Mouse (Mus musculus): ENCODE results near the gene Wnt10a.
A peak's percentile ranks its signal among the peaks of the same experiment; 100 is the strongest.
"Not testable (repeated sequence)": the region's sequence is repeated elsewhere in the genome, so short reads cannot be mapped to it uniquely, and the experiment has no call there.

The Wnt10a gene

GRCm38 (mm10) chr1:74814931-74815647, 23.8 kb downstream of the Wnt10a start:
- DNase-seq (ENCODE audit: low spot score in 2 of 2): no peak

GRCm38 (mm10) chr1:74815965-74816364, 24.6 kb downstream of the Wnt10a start:
- not testable (repeated sequence) for DNase-seq (ENCODE audit: low spot score in 2 of 2)

- peak; percentile 70 to 86 for DNase-seq (ENCODE audit: low spot score in 2 of 2)
Observed at GRCm38 (mm10) chr1:74816612-74817199, 25.4 kb downstream of the Wnt10a start.

- DNase-seq (ENCODE audit: low spot score in 2 of 2): no peak
Observed at GRCm38 (mm10) chr1:74817219-74817618, 25.9 kb downstream of the Wnt10a start.

- DNase-seq (ENCODE audit: low spot score in 2 of 2): no peak
Observed at GRCm38 (mm10) chr1:74818509-74818908, 27.2 kb downstream of the Wnt10a start.

- not testable (repeated sequence) for DNase-seq (ENCODE audit: low spot score in 2 of 2)
Observed at GRCm38 (mm10) chr1:74823598-74823997, 32.3 kb downstream of the Wnt10a start.

GRCm38 (mm10) chr1:74824518-74825302, 33.4 kb downstream of the Wnt10a start:
- peak; percentile 33 to 36 for DNase-seq (ENCODE audit: low spot score in 2 of 2)

GRCm38 (mm10) chr1:74830061-74830460, 38.7 kb downstream of the Wnt10a start:
- no peak for DNase-seq (ENCODE audit: low spot score in 2 of 2)

GRCm38 (mm10) chr1:74833255-74833654, 41.9 kb downstream of the Wnt10a start:
- no peak for DNase-seq (ENCODE audit: low spot score in 2 of 2)

- no peak for DNase-seq (ENCODE audit: low spot score in 2 of 2)
Observed at GRCm38 (mm10) chr1:74843090-74843489, 51.8 kb downstream of the Wnt10a start.

GRCm38 (mm10) chr1:74846341-74846740, 55.0 kb downstream of the Wnt10a start:
- no peak for DNase-seq (ENCODE audit: low spot score in 2 of 2)

GRCm38 (mm10) chr1:74848946-74849345, 57.6 kb downstream of the Wnt10a start:
- no peak for DNase-seq (ENCODE audit: low spot score in 2 of 2)

GRCm38 (mm10) chr1:74850251-74850650, 58.9 kb downstream of the Wnt10a start:
- DNase-seq (ENCODE audit: low spot score in 2 of 2): peak in 1 of 2 experiments; percentile 61

- peak in 1 of 2 experiments; percentile 29 for DNase-seq (ENCODE audit: low spot score in 2 of 2)
Observed at GRCm38 (mm10) chr1:74851001-74851775, 59.9 kb downstream of the Wnt10a start.
